Mouse (Mus musculus): Measurements from ENCODE around the gene Arfgef2. TPM values are rescaled to one million over a fixed set of nuclear protein-coding genes. Genes with fewer than 3 reads are reported as not detected.
A peak's percentile ranks its signal among the peaks of the same experiment; 100 is the strongest.

Arfgef2 gene
- polyA plus RNA-seq (2015; fragmentation: Nextera tagmentation; extraction: Ambion mirVana) = 5.7 and 5.8 TPM in 2 replicates

GRCm38 (mm10) chr2:166805250-166806172 is at the start of gene Arfgef2:
Gene Arfgef2 (plus strand): TSS chr2:166805588.
- H3K9ac ChIP-seq (ENCODE audit: low read depth, low read length) = peak within 1 kb of the TSS; percentile 89
- H3K4me1 ChIP-seq (ENCODE audit: control insufficient read depth, insufficient read depth, low read length) = peaks cover 8% of the 10 kb centered on the region; the same call in 1 of the 2 replicates
- H3K4me3 ChIP-seq (ENCODE audit: low read depth, low read length) = peak within 1 kb of the TSS; percentile 83
- H3K4me2 ChIP-seq (ENCODE audit: low read length) = peak within 1 kb of the TSS; percentile 87
- H3K27me3 ChIP-seq (ENCODE audit: control insufficient read depth, insufficient read depth, low read depth, low read length) = no peaks in the 10 kb centered on the region
- no peaks in the 10 kb centered on the region for H3K36me3 ChIP-seq (ENCODE audit: control insufficient read depth, insufficient read depth, low read length)
- H3K27ac ChIP-seq (ENCODE audit: low read length) = peak within 1 kb of the TSS; percentile 65
- ATAC-seq = peak; percentile 87
- WGBS = 1% methylated on average over 72 of the region's 76 CpGs
- no peaks in the 10 kb centered on the region for H3K9me3 ChIP-seq (replicated peaks; ENCODE audit: control insufficient read depth, low read length, poor library complexity, severe bottlenecking)

- Histone ChIP-seq H3K27ac (ENCODE audit: low read length) (no peak overlapping the region), H3K4me3 (ENCODE audit: low read depth, low read length) (no peak overlapping the region), H3K9me3 (replicated peaks; ENCODE audit: control insufficient read depth, low read length, poor library complexity, severe bottlenecking) (no peaks in the 10 kb centered on the region), H3K36me3 (ENCODE audit: control insufficient read depth, insufficient read depth, low read length) (no peaks in the 10 kb centered on the region), H3K9ac (ENCODE audit: low read depth, low read length) (no peak overlapping the region), H3K4me2 (ENCODE audit: low read length) (no peak overlapping the region), H3K27me3 (ENCODE audit: control insufficient read depth, insufficient read depth, low read depth, low read length) (no peaks in the 10 kb centered on the region), H3K4me1 (ENCODE audit: control insufficient read depth, insufficient read depth, low read length) (no peaks in the 10 kb centered on the region)
- 43% methylated on average over 3 of the region's 3 CpGs for WGBS
- ATAC-seq = no peak
Observed at GRCm38 (mm10) chr2:166757969-166758368, 47.4 kb upstream of the Arfgef2 start.

GRCm38 (mm10) chr2:166764051-166764450 is 41.3 kb upstream of the Arfgef2 start:
- Histone ChIP-seq H3K4me3 (ENCODE audit: low read depth, low read length) (no peak overlapping the region), H3K36me3 (ENCODE audit: control insufficient read depth, insufficient read depth, low read length) (no peaks in the 10 kb centered on the region), H3K4me1 (ENCODE audit: control insufficient read depth, insufficient read depth, low read length) (no peaks in the 10 kb centered on the region), H3K4me2 (ENCODE audit: low read length) (no peak overlapping the region), H3K27me3 (ENCODE audit: control insufficient read depth, insufficient read depth, low read depth, low read length) (no peaks in the 10 kb centered on the region), H3K27ac (ENCODE audit: low read length) (no peak overlapping the region), H3K9ac (ENCODE audit: low read depth, low read length) (no peak overlapping the region), H3K9me3 (replicated peaks; ENCODE audit: control insufficient read depth, low read length, poor library complexity, severe bottlenecking) (no peaks in the 10 kb centered on the region)
- 9% methylated on average over 5 of the region's 5 CpGs for WGBS
- no peak for ATAC-seq

GRCm38 (mm10) chr2:166767591-166767990 is 37.8 kb upstream of the Arfgef2 start:
- 72% methylated on average over 9 of the region's 9 CpGs for WGBS

GRCm38 (mm10) chr2:166771396-166771795 is 34.0 kb upstream of the Arfgef2 start:
- H3K4me2 ChIP-seq (ENCODE audit: low read length) = no peak overlapping the region
- ATAC-seq = no peak
- H3K4me3 ChIP-seq (ENCODE audit: low read depth, low read length) = no peak overlapping the region
- H3K27ac ChIP-seq (ENCODE audit: low read length) = no peak overlapping the region
- no peaks in the 10 kb centered on the region for H3K4me1 ChIP-seq (ENCODE audit: control insufficient read depth, insufficient read depth, low read length)
- no peaks in the 10 kb centered on the region for H3K36me3 ChIP-seq (ENCODE audit: control insufficient read depth, insufficient read depth, low read length)
- 78% methylated on average over 11 of the region's 11 CpGs for WGBS
- no peaks in the 10 kb centered on the region for H3K9me3 ChIP-seq (replicated peaks; ENCODE audit: control insufficient read depth, low read length, poor library complexity, severe bottlenecking)
- H3K9ac ChIP-seq (ENCODE audit: low read depth, low read length) = no peak overlapping the region
- no peaks in the 10 kb centered on the region for H3K27me3 ChIP-seq (ENCODE audit: control insufficient read depth, insufficient read depth, low read depth, low read length)

More at GRCm38 (mm10) chr2:166767591-166767990, 37.8 kb upstream of the Arfgef2 start:
- H3K4me3 ChIP-seq (ENCODE audit: low read depth, low read length) = no peak overlapping the region
- no peaks in the 10 kb centered on the region for H3K4me1 ChIP-seq (ENCODE audit: control insufficient read depth, insufficient read depth, low read length)
- no peaks in the 10 kb centered on the region for H3K27me3 ChIP-seq (ENCODE audit: control insufficient read depth, insufficient read depth, low read depth, low read length)
- no peak overlapping the region for H3K27ac ChIP-seq (ENCODE audit: low read length)
- no peaks in the 10 kb centered on the region for H3K9me3 ChIP-seq (replicated peaks; ENCODE audit: control insufficient read depth, low read length, poor library complexity, severe bottlenecking)
- ATAC-seq = no peak
- no peaks in the 10 kb centered on the region for H3K36me3 ChIP-seq (ENCODE audit: control insufficient read depth, insufficient read depth, low read length)
- no peak overlapping the region for H3K4me2 ChIP-seq (ENCODE audit: low read length)
- H3K9ac ChIP-seq (ENCODE audit: low read depth, low read length) = no peak overlapping the region

- Histone ChIP-seq H3K27ac (ENCODE audit: low read length) (no peak overlapping the region), H3K4me3 (ENCODE audit: low read depth, low read length) (no peak overlapping the region), H3K4me1 (ENCODE audit: control insufficient read depth, insufficient read depth, low read length) (no peaks in the 10 kb centered on the region), H3K9me3 (replicated peaks; ENCODE audit: control insufficient read depth, low read length, poor library complexity, severe bottlenecking) (no peaks in the 10 kb centered on the region), H3K4me2 (ENCODE audit: low read length) (no peak overlapping the region), H3K36me3 (ENCODE audit: control insufficient read depth, insufficient read depth, low read length) (no peaks in the 10 kb centered on the region), H3K9ac (ENCODE audit: low read depth, low read length) (no peak overlapping the region), H3K27me3 (ENCODE audit: control insufficient read depth, insufficient read depth, low read depth, low read length) (no peaks in the 10 kb centered on the region)
- 74% methylated on average over 9 of the region's 10 CpGs for WGBS
- no peak for ATAC-seq
Observed at GRCm38 (mm10) chr2:166773587-166773986, 31.8 kb upstream of the Arfgef2 start.

DNA sequence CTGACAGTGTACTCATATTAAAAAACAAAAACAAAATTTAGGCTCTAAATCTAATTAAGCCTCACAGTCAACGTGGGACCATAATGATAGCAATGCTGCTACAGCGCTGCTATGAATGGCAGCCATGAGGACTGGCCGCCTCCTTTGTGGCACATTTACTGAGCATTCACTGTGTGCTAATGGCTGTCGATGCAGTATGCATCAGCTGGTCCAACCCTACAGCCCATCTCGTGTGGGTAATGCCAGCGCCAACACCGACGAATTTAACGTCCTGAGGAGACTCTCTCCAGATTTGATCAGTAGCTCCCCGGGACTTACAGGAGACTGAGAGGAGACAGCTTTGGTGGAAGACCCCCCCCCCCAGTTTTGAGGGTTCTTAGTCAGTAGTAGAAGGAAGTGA is 31.1 kb upstream of the Arfgef2 start:
- Histone ChIP-seq H3K27me3 (ENCODE audit: control insufficient read depth, insufficient read depth, low read depth, low read length) (no peaks in the 10 kb centered on the region), H3K4me2 (ENCODE audit: low read length) (no peak overlapping the region), H3K4me1 (ENCODE audit: control insufficient read depth, insufficient read depth, low read length) (no peaks in the 10 kb centered on the region), H3K4me3 (ENCODE audit: low read depth, low read length) (no peak overlapping the region), H3K27ac (ENCODE audit: low read length) (no peak overlapping the region), H3K9me3 (replicated peaks; ENCODE audit: control insufficient read depth, low read length, poor library complexity, severe bottlenecking) (no peaks in the 10 kb centered on the region), H3K9ac (ENCODE audit: low read depth, low read length) (no peak overlapping the region), H3K36me3 (ENCODE audit: control insufficient read depth, insufficient read depth, low read length) (no peaks in the 10 kb centered on the region)
- no peak for ATAC-seq
- WGBS = 92% methylated on average over 10 of the region's 10 CpGs

DNA sequence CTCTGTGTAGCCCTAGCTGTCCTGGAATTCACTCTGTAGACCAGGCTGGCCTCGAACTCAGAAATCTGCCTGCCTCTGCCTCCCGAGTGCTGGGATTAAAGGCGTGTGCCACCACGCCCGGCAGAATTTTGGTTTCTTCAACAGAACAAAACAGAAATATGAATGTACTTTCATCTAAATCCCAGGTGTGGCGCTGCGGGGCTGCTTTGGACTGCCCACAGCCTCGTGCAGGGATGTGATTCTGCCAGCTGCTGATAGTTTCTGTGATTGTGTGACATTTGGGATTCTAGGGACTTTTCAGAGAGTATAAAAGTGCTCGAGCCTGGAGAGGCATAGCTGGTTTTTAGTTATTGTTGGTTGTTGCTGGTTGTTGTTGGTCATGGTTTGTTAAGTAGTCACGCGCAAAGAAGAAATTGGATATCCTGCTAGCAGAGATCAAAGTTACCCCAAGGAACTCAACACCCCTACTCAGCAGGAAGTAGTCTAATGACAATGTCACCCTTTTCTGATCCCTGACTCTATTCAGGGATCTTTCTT is 30.0 kb upstream of the Arfgef2 start:
- Histone ChIP-seq H3K4me1 (ENCODE audit: control insufficient read depth, insufficient read depth, low read length) (no peaks in the 10 kb centered on the region), H3K27me3 (ENCODE audit: control insufficient read depth, insufficient read depth, low read depth, low read length) (no peaks in the 10 kb centered on the region), H3K4me2 (ENCODE audit: low read length) (no peak overlapping the region), H3K27ac (ENCODE audit: low read length) (no peak overlapping the region), H3K9ac (ENCODE audit: low read depth, low read length) (no peak overlapping the region), H3K9me3 (replicated peaks; ENCODE audit: control insufficient read depth, low read length, poor library complexity, severe bottlenecking) (no peaks in the 10 kb centered on the region), H3K36me3 (ENCODE audit: control insufficient read depth, insufficient read depth, low read length) (no peaks in the 10 kb centered on the region), H3K4me3 (ENCODE audit: low read depth, low read length) (no peak overlapping the region)
- no peak for ATAC-seq
- WGBS = 62% methylated on average over 11 of the region's 11 CpGs

DNA sequence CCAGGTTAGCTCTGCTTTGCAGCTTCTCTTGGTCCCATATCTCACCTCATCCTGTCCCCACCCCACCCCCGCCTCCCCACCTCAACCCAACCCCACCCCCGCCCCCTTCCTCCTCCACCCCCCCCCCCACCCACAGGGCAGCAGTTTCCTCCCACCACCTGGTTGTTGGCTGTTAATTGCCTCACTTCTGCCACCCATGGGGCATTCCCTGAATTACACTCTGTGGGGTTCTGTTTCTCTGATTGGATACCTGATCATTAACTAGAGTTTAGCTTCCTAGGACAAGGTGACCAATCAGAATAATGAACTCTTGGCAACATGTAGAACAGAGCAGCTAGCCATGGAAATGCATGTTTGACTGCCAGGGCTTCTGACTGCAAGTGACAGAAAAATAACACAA is 29.1 kb upstream of the Arfgef2 start:
- Histone ChIP-seq H3K4me1 (ENCODE audit: control insufficient read depth, insufficient read depth, low read length) (peaks cover 4% of the 10 kb centered on the region; the same call in 1 of the 2 replicates), H3K9me3 (replicated peaks; ENCODE audit: control insufficient read depth, low read length, poor library complexity, severe bottlenecking) (no peaks in the 10 kb centered on the region), H3K4me3 (ENCODE audit: low read depth, low read length) (no peak overlapping the region), H3K27ac (ENCODE audit: low read length) (no peak overlapping the region), H3K4me2 (ENCODE audit: low read length) (no peak overlapping the region), H3K36me3 (ENCODE audit: control insufficient read depth, insufficient read depth, low read length) (no peaks in the 10 kb centered on the region), H3K9ac (ENCODE audit: low read depth, low read length) (no peak overlapping the region), H3K27me3 (ENCODE audit: control insufficient read depth, insufficient read depth, low read depth, low read length) (no peaks in the 10 kb centered on the region)
- 33% methylated on average over 1 of the region's 2 CpGs for WGBS
- no peak for ATAC-seq
